Mouse (Mus musculus) liver, adult 2 months (tissue): ENCODE measurements at regions not wholly inside any gene's neighbourhood (a gene's known extent, or its start where the extent isn't known, plus 50 kb on each side); places are given as distances from the start of the nearest gene placed in this dataset.

Experiments
- CTCF ChIP-seq: fragments of 200-500 bp; IDR thresholded peaks from 2 replicates; pipeline ENCODE4 v1.5.1; 2011; ENCODE audit warnings: low read depth, low read length, control low read depth
- POLR2A ChIP-seq: fragments of 200-500 bp; IDR thresholded peaks from 2 replicates; pipeline ENCODE4 v1.6.1; 2011; ENCODE audit warnings: low read length, control low read depth; ENCODE audit not compliant: insufficient read depth; ENCODE audit errors: extremely low read depth

- TF ChIP-seq CTCF (no peak), POLR2A (no peak)
Measured at GRCm38 (mm10) chr14:58470678-58471077, 400.3 kb downstream of the Fgf9 start.
